Mouse (Mus musculus) right cerebral cortex, adult 2 months (tissue): ENCODE measurements at regions not wholly inside any gene's neighbourhood (a gene's known extent, or its start where the extent isn't known, plus 50 kb on each side); places are given as distances from the start of the nearest gene placed in this dataset.

ENCODE experiments used
- DNase-seq, 2 experiments: peaks; one replicate each; pipeline ENCODE4 v3.0.0; 2021 to 2022; ENCODE audit warnings: low spot score in 2 of 2

DNA sequence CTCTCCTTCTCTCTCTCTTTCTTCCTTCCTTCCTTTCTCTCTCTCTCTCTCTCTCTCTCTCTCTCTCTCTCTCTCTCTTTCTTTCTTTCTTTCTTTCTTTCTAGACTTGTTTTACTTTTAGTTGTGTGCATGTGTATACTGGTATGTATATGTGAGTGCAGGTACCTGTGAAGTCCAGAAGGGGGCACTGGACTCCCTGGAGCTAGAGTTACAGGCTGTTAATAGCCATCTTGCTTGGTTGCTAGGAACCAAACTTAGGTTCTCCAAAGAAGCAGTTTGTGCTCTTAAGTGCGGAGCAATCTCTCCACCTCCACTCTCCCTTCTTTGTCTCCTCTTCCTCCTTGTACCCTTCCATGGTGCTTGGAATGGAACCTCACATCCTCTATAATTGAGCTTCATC is 77.2 kb downstream of the Gm10604 start:
- DNase-seq = no peak

DNA sequence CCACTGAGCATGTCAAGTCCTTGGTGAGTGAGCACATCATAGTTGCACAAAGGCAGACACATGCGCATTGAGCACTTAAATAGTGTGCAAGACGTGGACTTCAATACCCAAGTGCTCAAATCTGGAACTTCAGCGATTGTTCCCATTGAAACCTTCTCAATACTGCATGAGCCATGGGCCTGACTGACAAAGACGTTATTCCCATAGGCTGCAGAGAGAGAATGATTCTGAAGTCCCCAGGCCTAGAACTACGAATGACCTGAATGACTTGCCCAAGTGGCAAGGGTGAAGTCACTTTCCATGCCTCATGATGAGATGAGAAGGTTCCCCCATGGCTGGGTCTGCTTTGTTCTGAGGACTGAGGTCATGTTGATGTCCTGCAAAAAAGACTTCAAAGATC is 77.7 kb downstream of the Gm10604 start:
- DNase-seq = no peak

DNA sequence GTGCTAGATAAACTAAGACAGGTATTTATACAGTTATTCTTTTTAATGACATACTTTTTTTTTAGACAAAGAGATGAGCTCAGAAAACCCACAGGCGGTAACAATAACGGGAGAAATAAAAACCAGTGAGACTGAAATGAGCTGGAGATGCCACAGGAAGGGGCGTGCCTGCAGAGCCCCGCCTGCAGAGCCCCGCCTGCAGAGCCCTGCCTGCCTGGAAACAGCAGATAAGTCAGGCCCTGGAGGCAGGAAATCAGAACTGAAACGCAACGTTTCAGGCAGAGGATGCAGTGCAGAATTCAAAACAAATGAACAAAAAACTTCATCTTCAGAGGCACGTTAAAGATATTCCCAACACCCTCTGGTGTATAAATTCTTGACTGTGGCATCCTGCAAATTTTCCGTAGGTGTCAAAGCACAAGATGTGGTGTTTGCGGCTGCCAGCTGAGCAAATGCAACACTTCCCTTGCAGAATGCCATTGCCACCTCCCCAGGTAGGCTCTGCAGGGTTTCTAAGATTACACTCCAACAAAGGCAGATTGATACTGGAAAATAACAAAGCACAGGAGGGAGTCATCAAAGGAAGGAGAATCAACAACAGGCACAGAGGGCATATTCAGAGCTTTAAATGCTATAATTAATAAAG is 81.0 kb downstream of the Gm10604 start:
- peak; percentile 36 to 41 for DNase-seq

DNA sequence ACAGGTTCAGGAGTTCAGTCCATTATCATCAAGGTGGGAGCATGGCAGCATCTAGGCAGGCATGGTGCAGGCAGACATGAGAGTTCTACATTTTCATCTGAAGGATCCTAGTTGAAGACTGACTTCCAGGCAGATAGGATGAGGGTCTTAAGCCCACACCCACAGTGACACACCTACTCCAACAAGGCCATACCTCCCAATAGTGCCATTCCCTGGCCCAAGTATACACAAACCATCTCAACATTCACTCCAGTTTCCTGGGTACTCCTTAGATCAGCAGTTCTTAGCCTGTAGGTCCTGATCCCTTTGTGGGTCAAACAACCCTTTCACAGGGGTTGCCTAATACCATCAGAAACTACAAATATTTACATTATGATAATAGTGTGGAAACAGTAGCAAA is 83.8 kb downstream of the Gm10604 start:
- DNase-seq = no peak

DNA sequence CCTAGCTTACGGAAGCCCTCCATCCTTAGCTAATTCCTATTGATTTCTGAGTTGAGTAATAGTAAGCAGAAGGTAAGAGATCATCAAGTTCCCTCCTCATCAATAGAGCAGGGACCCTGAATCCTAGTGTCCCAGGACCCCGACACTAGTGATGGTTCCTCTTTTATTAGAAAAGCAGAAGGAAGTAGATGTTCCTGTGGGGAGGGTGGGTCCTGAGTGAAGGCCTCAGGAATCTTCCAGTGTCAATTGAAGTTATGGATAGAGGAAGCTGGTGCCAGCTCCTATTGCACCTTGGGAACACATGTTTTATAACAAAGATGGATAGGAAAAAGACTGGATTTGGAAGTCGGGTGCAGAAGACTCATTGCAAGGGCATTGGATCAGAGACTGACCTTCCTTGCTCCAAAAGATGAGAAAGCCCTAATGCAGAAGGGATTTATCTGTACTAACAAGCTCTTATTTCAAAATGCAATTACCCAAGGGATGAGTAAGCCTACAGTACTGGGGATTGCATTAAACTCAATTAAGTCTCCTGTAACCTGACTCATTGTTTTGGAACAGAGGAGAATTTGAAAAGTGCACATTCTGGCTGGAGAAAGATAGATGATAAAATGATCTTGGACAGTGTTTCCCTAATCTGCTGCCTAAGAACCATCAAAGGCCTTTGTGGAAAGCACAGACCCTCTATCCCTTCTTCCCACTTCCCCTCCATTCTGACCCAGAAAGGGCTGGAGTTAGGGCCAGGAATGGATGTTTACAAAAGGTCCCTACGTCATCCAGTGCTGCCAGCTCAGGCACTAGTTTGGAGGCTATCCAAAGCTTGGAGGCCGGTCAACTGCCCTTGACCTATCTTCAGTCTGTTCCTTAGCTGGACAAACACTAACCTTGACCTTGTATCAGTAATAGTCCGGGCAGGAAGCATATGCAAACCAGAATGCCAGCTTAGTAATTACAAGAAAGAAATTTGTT is 84.9 kb downstream of the Gm10604 start:
- DNase-seq = no peak

DNA sequence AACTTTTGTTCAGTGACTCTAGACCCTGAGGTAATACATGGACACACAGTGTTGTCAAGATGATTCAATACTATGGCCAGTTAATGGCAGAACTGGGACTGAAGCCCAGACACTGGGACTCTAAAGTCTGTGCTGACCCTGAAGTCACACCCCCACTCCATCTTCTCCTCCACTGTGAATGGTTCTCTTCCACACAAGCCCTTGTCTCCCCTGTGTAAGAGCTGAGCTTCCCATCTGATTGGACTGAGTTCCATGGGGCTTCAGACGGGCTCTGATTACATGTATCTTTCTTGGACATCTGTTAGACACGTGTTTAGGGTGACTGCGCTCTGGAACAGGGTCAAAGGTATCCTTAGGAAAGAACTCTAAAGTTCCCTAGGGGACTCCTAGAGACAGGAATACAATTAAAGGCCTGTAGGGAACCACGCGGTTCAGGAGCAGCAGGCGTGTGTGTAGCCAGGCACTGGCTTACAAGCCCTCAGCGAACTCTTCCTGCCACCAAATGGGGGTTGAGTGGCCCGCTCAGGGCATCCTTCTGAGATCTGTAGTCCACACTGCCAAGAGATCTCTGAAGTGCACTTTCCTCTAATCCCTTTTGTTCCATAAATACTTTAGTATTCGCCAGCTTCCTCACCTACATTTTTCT is 87.4 kb downstream of the Gm10604 start:
- no peak for DNase-seq

DNA sequence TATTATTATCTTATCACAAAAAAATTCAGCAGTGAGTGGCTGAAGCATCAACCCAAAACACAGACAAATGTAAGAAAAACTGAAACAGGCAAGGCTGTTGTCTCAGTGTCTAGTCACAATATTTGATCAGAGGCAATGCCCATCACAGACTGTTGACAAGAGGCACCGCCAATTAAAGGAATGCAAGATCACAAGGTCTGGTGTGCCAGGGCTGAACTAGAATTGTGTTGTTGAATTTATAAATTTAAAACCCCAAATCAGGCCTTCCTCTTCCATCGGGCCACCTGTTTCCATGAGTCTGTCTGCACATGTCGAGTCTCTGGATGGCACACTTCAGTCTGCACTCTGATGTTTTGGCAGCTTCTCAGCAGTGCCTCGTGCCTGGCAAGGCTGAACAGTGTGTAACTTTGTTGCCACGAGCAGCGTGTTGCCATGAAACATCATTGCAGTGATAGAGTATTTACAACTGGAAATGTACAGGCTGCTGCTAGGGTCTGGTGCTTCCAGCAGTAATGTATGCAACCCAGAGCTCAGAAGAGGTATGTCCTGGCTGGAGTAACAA is 91.9 kb downstream of the Gm10604 start:
- DNase-seq = peak in 1 of 2 experiments; percentile 35

DNA sequence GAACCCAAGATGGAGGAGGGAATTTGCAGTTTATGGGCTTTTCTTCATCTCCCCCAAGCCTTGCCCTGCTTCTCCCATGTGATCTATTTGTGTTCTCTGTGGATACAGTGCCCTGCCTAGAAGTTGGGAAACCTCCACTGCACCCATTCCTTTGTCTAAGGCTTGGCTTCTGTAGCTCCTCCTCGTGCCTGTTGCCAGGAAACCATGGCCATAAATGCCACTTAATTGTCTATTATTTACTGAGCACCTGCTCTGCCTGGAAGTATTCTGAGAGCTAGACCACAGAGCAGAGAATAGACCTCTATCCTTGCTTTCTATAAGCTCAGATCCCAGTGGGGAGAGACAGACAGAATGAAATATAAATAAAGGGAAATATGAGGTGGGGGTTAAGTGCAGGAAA is 93.7 kb downstream of the Gm10604 start:
- DNase-seq = no peak

DNA sequence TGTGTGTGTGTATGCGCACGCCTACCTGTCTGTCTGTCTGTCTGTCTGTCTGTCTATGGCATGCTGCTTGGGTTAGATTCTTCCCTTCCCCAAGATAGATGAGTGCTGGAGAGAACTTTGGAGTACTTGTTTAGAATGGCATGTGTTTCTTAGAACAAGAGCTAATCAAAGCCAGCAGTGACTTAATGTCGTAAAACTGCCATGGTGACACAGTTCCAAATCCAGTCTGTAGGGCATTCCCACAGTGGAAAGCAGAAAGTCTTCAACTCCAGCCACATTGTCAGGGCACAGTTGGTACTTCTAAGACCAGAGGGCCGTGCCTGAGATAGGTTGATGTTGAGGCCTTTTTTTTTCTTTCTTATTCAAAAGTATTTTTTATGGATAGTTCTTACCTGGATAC is 95.6 kb downstream of the Gm10604 start:
- DNase-seq = no peak

DNA sequence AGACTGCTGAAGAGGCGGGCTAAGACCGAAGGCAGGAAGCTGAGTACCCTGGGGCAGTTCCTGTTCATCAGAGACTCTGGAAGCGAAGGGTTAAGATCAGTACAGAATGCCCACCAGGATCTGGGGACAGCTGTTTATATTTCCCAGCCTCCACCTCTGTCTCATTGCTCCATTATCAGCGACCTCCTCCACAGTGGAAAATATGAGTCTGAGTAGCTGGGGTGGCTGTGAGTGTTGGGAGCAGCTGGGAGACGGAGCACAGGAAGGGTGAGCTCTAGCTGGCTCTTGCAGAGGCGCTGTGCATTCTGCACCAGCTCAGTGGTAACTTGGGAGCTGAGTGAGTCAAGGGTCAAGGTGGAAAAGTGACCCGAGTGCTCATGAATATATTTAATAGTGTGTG is 96.2 kb downstream of the Gm10604 start:
- DNase-seq = no peak

DNA sequence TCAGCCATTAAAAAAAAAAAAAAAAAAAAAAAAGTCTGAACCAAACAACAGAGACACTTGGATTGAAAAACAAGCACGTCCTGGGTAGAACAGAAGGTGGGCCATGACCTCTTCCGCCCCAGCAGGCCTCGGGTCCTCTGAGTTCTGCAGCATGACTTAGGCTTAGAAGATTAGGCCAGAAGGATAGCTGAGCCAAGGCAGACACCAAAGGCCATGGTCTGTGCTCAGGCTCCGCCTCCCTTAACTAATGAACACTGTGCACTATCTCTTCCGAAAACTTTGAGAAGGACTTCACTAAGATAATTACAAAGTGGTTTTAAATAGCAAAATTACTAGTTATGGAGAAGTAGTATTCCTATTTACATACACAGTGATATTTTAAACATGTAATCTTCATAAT is 97.8 kb downstream of the Gm10604 start:
- no peak for DNase-seq

DNA sequence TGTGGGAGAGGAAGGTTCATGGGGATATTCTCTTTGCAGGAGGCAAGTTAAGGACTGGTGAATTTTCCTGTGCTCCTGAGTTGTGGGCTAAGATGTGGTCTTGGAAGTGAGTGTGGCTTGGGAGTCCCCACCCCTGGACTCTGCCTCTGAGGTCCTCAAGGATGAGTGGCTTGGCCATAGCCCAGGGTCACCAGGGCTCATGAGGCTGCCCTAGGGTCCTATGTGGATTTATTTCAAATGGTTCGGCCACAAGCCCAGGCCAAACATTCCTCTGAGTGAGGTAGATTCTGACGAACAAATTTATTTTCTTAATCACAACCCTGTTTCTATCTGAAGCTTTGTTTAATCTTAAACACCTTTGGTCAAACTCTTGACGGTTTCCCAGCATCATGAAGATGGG is 98.4 kb downstream of the Gm10604 start:
- DNase-seq = no peak

DNA sequence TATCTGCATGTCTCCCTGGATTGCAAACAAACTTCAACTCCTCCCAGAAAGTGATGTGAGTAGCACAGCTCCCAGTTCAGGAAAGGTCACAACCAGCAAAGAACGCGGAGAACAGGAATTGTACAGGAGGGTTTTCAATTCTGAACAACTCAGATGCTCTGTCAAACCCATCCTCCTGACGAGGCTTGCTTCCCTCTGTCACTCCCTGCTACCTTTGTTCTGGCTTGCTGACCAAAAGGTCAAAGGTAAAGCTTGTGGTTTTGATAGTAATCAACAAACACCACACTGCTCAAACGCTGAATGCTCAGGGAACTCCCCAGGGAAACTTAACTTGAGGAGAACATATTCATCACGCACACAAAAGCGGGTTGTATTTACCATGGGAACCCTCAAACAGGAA is 102.4 kb downstream of the Gm10604 start:
- no peak for DNase-seq

DNA sequence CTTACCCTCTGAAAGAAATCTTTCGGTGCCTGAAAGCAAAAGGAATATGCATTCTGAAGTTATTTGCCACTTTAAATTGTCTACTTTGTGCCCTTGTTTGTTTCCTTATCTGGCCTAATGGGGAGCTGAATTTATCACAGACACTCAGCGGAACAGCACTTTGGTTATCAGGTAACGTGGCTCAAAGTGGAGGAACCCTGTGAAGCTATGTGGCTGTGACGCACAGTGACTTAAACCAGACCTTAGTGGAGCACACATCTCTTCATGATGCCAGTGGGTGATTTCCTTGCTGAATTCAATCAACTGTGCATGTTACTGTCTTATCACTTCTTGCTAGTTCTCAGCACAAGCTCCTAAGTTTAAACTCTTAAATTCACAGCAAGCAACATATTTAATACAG is 103.1 kb downstream of the Gm10604 start:
- DNase-seq = no peak

DNA sequence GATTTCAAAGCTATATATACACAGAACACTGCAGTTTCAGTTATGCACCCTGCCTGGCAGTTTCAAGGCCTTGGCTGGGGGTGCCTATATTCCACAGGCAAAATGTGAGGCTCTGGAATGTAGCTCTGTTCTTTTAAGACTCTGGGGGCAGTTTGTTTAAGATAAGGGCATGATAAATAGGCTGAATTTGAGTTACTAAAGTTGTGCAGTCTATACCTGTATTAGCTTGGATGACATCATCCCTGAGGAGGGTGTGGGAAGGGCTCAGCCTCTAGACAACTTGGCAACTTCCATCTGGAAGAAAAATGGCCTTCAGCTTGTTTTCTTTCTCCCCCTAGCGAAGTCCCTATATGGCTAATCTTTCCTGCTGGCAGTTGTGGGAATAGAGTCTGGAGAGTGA is 105.1 kb downstream of the Gm10604 start:
- DNase-seq = no peak

DNA sequence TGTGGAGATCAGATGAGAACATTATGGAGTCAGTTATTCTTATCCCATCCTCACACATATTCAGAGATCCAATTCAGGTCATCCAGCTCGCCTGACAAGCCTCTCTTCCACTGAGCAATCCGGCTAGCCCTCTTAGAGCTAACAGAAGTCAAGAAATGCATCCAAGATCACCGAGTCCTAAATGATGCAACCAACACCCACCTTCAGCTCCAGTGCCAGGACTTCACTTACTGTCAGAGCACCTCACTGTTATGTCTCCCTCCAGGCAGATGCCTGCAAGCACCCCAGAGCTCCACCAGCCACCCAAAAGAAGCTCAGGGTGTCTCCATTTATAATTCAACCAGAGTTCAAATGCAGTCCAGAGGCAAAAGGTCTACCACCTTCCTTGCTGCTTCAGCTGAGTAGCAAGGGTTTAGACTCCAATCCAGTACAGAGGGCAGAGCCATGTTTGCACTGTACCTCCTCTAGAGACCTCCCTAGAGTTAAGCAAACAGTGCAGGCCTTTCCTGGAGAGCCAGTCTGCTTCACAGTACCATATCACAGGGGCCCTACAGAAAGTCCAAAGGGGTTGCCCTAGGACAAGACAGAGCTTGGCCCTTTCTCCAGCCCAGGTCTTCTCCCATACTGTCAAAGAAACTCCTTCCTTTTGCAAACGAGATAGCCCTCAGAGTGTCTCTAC is 106.3 kb downstream of the Gm10604 start:
- DNase-seq = no peak

DNA sequence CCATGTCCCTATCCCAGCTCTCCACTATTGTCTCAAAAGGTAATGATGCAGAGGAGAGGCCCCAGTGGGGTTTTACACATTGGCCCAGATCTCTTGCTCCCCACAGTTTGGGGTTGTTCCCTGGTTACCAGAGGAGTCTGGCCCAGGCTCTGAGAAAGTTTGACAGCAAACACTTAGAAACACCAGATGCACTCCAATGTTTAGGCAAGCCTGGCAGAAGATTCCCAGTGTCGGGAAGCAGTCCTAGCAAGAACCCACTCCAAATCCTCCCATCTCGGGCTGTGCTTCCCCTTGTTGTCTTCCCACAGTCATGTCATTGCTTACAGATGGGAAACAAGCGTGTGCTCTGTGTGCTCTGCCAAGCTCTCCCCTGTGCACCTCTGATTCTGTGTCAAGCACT is 109.0 kb downstream of the Gm10604 start:
- no peak for DNase-seq

DNA sequence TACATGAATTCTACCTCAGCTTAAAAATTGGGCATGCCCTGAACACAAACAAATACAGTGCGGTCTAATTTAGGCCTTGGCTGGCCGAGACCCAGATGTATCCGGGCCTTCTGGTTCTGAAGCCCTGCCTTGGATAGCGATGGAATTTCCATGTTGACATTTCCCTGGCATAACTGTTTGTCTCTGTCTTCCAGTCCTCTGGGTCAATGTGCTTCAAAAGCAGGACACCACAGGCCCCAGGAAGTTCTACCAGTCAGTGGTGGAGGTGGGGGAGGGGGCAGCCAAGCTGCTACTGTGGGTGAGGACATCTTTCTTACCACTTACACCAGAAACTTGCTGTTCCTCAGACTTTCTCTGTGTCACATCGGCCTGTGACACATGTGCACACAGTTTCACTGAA is 111.3 kb downstream of the Gm10604 start:
- DNase-seq = no peak

DNA sequence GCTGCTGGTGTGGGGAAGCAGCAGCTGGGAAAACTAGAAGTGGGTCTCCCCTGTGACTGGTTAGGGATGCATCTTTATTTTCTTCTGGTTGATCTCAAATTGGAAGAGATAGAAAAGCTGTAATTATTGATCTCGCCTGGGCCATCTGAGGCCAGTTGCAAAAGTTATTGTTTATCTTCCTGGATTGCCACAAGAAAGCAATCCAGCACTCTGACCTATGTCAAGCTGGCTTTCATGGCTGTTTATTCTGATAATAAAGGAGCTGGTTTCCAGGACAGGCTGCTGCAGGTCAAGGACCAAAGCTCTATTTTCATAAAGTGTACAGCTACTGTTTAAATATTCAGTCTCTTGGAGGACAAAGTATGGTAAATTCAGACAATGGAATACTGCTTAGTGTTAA is 112.5 kb downstream of the Gm10604 start:
- DNase-seq = no peak
